Mouse (Mus musculus) kidney, adult 2 months (tissue): Measurements from ENCODE around the gene Fem1b.

ENCODE experiments used
- CTCF ChIP-seq: fragments of 200-500 bp; conservative IDR thresholded peaks from 2 replicates; pipeline ENCODE4 v1.5.1; 2011; ENCODE audit warnings: low read depth, mild to moderate bottlenecking, control low read depth, low read length, moderate library complexity, mixed read lengths; ENCODE audit not compliant: insufficient read depth, insufficient read length
- POLR2A ChIP-seq: fragments of 200-500 bp; IDR thresholded peaks from one replicate; pipeline ENCODE4 v1.6.1; 2011; ENCODE audit warnings: low read depth, low read length, control low read depth

GRCm38 (mm10) chr9:62860866-62861265, 49.1 kb upstream of the Fem1b start:
- TF ChIP-seq POLR2A (no peak), CTCF (no peak)
